Mouse (Mus musculus): Measurements from ENCODE around the gene Gm42674. TPM values are rescaled to one million over a fixed set of nuclear protein-coding genes. Genes with fewer than 3 reads are reported as not detected.

Gm42674 gene
- polyA plus RNA-seq (2016; fragmentation: Nextera tagmentation; extraction: Ambion mirVana): not detected in 2 replicates

- Histone ChIP-seq H3K4me1 (replicated peaks) (peaks cover 13% of the 10 kb centered on the region; the same call in 1 of the 2 replicates), H3K27ac (no peak within 1 kb of the TSS), H3K4me3 (no peak within 1 kb of the TSS), H3K9me3 (no peaks in the 10 kb centered on the region), H3K36me3 (no peaks in the 10 kb centered on the region), H3K27me3 (ENCODE audit: insufficient read depth, poor library complexity, severe bottlenecking) (no peaks in the 10 kb centered on the region)
- no peak for DNase-seq (ENCODE audit: low spot score)
- WGBS: 87% methylated on average over 11 of the region's 11 CpGs
Observed at GRCm38 (mm10) chr3:90601486-90602110, at the start of gene Gm42674. Gm42674 (plus strand) TSS chr3:90601904.

DNA sequence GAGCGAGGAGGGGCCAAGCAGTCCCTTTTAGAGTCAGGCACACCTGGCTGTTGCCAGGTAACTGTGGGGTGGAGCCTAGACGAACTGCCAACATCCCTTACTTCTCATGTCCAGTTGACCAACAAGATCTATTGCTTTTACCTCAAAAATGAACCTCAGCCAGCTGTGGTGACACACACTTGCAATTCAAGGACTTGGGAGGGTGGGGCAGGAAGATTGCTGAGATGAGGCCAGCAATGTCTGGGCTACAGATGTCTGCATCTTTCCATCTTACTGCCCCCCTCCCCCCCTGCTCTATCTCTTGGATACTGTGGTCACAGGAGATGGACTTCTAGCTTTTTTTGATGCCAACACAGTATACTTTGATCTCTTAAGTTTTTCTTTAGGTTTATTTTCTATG is 49.5 kb upstream of the Gm42674 start:
- Histone ChIP-seq H3K9me3 (no peaks in the 10 kb centered on the region), H3K36me3 (no peaks in the 10 kb centered on the region), H3K27ac (no peak overlapping the region), H3K4me3 (no peak overlapping the region), H3K27me3 (ENCODE audit: insufficient read depth, poor library complexity, severe bottlenecking) (no peaks in the 10 kb centered on the region), H3K4me1 (replicated peaks) (0 out of 2 replicates have a peak, but pooled peaks cover 4% of the 10 kb centered on the region)
- WGBS: 80% methylated on average over 2 of the region's 2 CpGs
- DNase-seq (ENCODE audit: low spot score): no peak

DNA sequence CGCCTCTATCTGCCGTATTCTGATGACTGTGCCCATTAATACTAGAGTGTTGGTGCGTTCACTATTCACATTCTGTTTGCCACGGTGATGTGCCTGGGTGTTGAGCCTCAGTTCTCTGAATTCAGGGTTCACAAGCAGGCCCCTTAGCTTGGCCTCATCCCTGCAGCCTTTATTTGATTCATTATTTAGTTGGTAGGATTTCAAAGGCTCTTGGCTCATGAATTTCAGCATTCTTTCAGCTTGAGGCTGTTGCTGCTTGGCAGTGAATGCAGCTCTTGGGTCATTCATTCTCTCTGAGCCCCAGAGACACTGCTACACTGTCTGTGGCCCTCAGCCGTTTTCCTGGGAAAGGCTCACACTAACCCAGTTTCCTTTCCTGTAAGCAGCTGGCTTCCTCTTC is 45.8 kb upstream of the Gm42674 start:
- DNase-seq (ENCODE audit: low spot score): no peak
- WGBS: 64% methylated on average over 5 of the region's 5 CpGs
- no peaks in the 10 kb centered on the region for H3K27me3 ChIP-seq (ENCODE audit: insufficient read depth, poor library complexity, severe bottlenecking)
- 0 out of 2 replicates have a peak, but pooled peaks cover 4% of the 10 kb centered on the region for H3K4me1 ChIP-seq (replicated peaks)
- no peak overlapping the region for H3K4me3 ChIP-seq
- no peak overlapping the region for H3K27ac ChIP-seq
- H3K36me3 ChIP-seq: no peaks in the 10 kb centered on the region
- no peaks in the 10 kb centered on the region for H3K9me3 ChIP-seq

DNA sequence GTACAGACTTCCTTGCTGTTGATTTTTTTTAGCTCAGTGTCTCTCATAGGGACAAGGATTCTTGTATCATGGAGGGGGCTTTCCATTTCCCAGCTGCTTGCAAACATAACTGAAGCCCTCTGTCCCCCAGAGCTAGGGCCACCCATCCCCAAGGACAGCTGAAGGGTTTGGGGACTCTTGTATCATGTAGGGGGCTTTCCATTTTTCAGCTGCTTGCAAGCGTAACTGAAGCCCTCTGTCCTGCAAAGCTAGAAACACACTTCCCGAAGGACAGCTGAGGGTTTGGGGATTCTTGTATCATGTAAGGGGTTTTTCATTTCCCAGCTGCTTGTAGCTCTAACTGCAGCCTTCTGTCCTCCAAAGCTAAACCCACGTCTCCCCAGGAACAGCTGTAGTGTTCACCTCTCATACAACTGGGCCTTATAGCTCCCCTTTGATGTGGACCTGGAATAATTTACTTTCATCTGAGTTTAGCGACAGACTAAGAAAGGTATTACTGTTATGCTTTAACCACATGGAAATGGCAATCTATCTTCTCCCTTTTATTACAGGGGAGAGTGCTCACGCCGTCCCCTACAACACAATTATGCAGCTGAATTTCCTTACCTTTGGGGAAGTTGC is 41.6 kb upstream of the Gm42674 start, which contains the start of gene S100a3:
Gene S100a3, plus strand, starts transcription at position 571 of the 621 bp plus-strand sequence.
- Histone ChIP-seq H3K9me3 (no peaks in the 10 kb centered on the region), H3K27me3 (ENCODE audit: insufficient read depth, poor library complexity, severe bottlenecking) (no peaks in the 10 kb centered on the region), H3K27ac (no peak within 1 kb of the TSS), H3K4me3 (no peak within 1 kb of the TSS), H3K4me1 (replicated peaks) (0 out of 2 replicates have a peak, but pooled peaks cover 4% of the 10 kb centered on the region), H3K36me3 (no peaks in the 10 kb centered on the region)
- WGBS: 86% methylated on average over 6 of the region's 6 CpGs
- DNase-seq (ENCODE audit: low spot score): no peak

GRCm38 (mm10) chr3:90574691-90575090 is 27.0 kb upstream of the Gm42674 start:
- Histone ChIP-seq H3K9me3 (no peaks in the 10 kb centered on the region), H3K4me3 (no peak overlapping the region), H3K27me3 (ENCODE audit: insufficient read depth, poor library complexity, severe bottlenecking) (no peaks in the 10 kb centered on the region), H3K36me3 (no peaks in the 10 kb centered on the region), H3K27ac (no peak overlapping the region), H3K4me1 (replicated peaks) (no peaks in the 10 kb centered on the region)
- 85% methylated on average over 5 of the region's 5 CpGs for WGBS
- no peak for DNase-seq (ENCODE audit: low spot score)

DNA sequence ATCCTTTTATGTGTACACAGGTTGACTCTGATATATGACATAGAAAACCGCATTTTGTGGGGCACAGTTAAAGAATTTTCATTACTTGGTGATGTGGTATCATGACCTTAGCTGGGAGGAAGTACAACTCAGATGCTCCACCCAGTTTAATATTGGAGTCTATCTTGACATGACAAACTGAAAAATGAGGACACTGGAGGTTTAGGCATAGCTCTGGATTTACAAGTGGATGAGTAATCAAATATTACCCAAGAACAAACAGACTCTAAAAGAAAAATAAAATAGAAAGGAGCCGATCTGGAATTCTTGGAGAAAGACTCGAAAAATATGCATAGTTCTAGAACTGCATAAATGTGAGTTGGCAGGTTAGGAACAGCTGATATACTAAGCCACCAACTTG is 26.4 kb upstream of the Gm42674 start:
- Histone ChIP-seq H3K4me1 (replicated peaks) (no peaks in the 10 kb centered on the region), H3K27ac (no peak overlapping the region), H3K36me3 (no peaks in the 10 kb centered on the region), H3K4me3 (no peak overlapping the region), H3K27me3 (ENCODE audit: insufficient read depth, poor library complexity, severe bottlenecking) (no peaks in the 10 kb centered on the region), H3K9me3 (no peaks in the 10 kb centered on the region)
- no peak for DNase-seq (ENCODE audit: low spot score)
- WGBS: 84% methylated on average over 3 of the region's 3 CpGs

DNA sequence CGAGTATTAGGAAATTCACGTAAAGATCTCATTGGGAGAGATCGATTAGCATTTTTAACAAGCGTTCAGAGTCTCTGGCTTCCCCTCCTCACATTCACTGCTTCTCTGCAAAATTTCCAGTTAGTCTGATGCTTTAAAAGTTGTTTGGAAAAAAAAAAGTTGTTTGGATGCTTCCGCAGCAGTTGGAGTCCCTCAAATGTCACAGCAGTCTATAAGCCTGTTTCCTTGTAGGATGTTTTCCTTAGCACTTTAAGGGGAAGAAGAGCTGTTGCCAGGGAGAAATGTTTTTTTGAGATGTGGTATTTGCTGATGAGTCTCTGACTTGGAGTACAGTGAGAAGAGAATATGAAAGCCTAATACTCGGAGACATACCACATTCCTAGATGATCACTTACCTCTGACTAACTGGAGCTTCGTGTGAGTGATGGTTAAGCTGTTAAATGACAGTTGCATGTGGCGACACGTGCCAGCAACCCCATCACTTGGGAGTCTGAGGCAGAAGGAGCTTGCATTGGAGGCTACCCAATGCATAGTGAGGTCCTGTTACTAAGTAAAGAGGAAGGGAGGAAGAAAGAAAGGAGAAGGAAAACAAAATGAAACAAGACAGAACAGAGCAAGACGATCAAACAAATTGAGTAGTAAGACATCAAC is 25.2 kb upstream of the Gm42674 start:
- H3K36me3 ChIP-seq: no peaks in the 10 kb centered on the region
- WGBS: 76% methylated on average over 10 of the region's 10 CpGs
- H3K4me1 ChIP-seq (replicated peaks): no peaks in the 10 kb centered on the region
- no peak overlapping the region for H3K27ac ChIP-seq
- no peaks in the 10 kb centered on the region for H3K27me3 ChIP-seq (ENCODE audit: insufficient read depth, poor library complexity, severe bottlenecking)
- DNase-seq (ENCODE audit: low spot score): no peak
- H3K4me3 ChIP-seq: no peak overlapping the region
- no peaks in the 10 kb centered on the region for H3K9me3 ChIP-seq

DNA sequence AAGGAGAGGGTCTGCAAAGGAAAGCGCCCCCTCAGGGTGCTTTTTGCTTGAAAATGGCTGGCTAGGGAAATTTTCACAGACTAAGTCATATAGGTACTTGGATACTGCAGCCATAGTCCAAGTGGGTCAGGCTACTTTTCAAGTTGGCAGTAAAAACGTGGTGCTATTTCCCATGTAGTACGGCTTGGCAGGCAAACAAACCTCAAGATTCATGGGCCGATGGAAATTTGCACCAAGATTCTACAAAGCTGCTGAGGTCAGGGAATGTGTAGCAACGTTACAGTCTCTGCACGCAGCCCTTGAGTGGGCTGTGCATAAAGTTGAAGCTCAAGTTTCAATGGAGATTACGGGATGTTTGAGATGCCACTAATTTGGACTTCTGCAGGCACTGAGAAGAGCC is 22.3 kb upstream of the Gm42674 start:
- Histone ChIP-seq H3K27me3 (ENCODE audit: insufficient read depth, poor library complexity, severe bottlenecking) (no peaks in the 10 kb centered on the region), H3K36me3 (no peaks in the 10 kb centered on the region), H3K9me3 (no peaks in the 10 kb centered on the region), H3K4me1 (replicated peaks) (no peaks in the 10 kb centered on the region), H3K4me3 (no peak overlapping the region), H3K27ac (no peak overlapping the region)
- DNase-seq (ENCODE audit: low spot score): no peak
- WGBS: 82% methylated on average over 7 of the region's 7 CpGs

- Histone ChIP-seq H3K4me1 (replicated peaks) (no peaks in the 10 kb centered on the region), H3K27ac (no peak overlapping the region), H3K9me3 (no peaks in the 10 kb centered on the region), H3K4me3 (no peak overlapping the region), H3K36me3 (no peaks in the 10 kb centered on the region), H3K27me3 (ENCODE audit: insufficient read depth, poor library complexity, severe bottlenecking) (no peaks in the 10 kb centered on the region)
- DNase-seq (ENCODE audit: low spot score): no peak
- WGBS: 94% methylated on average over 5 of the region's 5 CpGs
Observed at GRCm38 (mm10) chr3:90581141-90581540, 20.6 kb upstream of the Gm42674 start.

- Histone ChIP-seq H3K27ac (no peak overlapping the region), H3K4me1 (replicated peaks) (0 out of 2 replicates have a peak, but pooled peaks cover 5% of the 10 kb centered on the region), H3K9me3 (no peaks in the 10 kb centered on the region), H3K36me3 (no peaks in the 10 kb centered on the region), H3K4me3 (no peak overlapping the region), H3K27me3 (ENCODE audit: insufficient read depth, poor library complexity, severe bottlenecking) (no peaks in the 10 kb centered on the region)
- no peak for DNase-seq (ENCODE audit: low spot score)
- WGBS: 96% methylated on average over 1 of the region's 1 CpGs
Observed at GRCm38 (mm10) chr3:90582156-90582555, 19.5 kb upstream of the Gm42674 start.

DNA sequence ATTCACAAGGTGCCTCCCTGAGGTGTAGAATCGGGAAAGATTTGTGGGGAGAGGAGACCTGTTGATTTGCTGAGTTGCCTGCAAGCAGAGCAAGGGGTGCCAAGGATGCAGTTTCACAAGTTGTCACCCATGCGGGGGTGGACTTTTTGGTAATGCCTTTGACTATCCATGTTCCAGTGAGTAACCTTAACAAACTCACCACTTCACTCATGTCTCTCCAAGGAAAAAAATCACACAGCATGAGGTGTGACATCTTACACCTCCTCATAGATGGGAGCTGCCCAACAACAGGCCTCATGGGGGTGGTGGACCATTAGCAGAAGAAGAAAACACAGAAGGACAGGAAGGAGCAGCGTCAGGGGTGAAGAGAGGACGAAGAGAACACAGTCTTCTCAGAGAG is 19.1 kb upstream of the Gm42674 start:
- DNase-seq (ENCODE audit: low spot score): no peak
- Histone ChIP-seq H3K27ac (no peak overlapping the region), H3K4me3 (no peak overlapping the region), H3K36me3 (no peaks in the 10 kb centered on the region), H3K27me3 (ENCODE audit: insufficient read depth, poor library complexity, severe bottlenecking) (no peaks in the 10 kb centered on the region), H3K9me3 (no peaks in the 10 kb centered on the region), H3K4me1 (replicated peaks) (0 out of 2 replicates have a peak, but pooled peaks cover 5% of the 10 kb centered on the region)
- WGBS: 90% methylated on average over 4 of the region's 4 CpGs

DNA sequence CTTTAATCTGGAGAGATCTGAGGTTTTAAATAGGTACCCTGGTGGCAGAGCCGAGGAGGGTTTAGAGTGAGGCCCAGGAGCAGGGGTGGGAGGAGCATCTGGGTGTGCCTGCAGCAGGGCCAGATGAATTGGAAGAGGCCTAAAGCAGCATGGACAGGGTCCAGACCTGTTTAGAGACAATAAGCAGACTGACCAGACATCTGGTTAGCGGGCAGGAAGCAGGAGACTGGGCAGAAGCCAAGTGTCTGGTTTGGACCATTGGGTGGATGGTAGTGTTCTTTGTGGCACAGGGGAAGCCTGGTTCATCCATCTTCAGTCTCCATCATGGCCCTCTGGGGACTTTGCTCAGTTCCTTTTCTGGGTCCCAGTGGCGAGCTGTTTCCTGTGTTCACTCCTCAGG is 17.8 kb upstream of the Gm42674 start:
- 0 out of 2 replicates have a peak, but pooled peaks cover 5% of the 10 kb centered on the region for H3K4me1 ChIP-seq (replicated peaks)
- H3K27me3 ChIP-seq (ENCODE audit: insufficient read depth, poor library complexity, severe bottlenecking): no peaks in the 10 kb centered on the region
- H3K4me3 ChIP-seq: no peak overlapping the region
- H3K36me3 ChIP-seq: no peaks in the 10 kb centered on the region
- H3K9me3 ChIP-seq: no peaks in the 10 kb centered on the region
- 52% methylated on average over 3 of the region's 3 CpGs for WGBS
- H3K27ac ChIP-seq: no peak overlapping the region
- no peak for DNase-seq (ENCODE audit: low spot score)

DNA sequence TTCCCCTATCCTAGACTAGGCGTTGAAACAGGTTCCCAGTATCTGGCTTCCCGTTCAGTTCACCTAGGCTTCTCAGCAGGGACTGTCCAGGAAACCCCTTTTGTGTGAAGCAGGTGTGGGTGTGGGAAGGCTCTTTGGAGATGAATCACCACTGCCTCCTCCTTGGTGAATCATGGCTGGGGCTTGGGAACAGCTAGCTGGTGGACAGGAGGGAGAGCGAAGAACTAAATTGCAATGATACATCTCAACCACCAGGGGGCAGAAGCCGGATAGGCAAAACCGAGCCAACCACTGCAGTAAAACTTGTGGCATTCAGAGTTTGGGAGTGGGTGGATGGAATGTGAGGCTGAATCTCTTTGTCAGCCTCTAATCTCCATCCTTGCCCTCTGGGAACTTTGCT is 16.1 kb upstream of the Gm42674 start:
- H3K27ac ChIP-seq: no peak overlapping the region
- H3K4me3 ChIP-seq: no peak overlapping the region
- 0 out of 2 replicates have a peak, but pooled peaks cover 5% of the 10 kb centered on the region for H3K4me1 ChIP-seq (replicated peaks)
- H3K9me3 ChIP-seq: no peaks in the 10 kb centered on the region
- no peaks in the 10 kb centered on the region for H3K36me3 ChIP-seq
- DNase-seq (ENCODE audit: low spot score): peak; percentile 63
- no peaks in the 10 kb centered on the region for H3K27me3 ChIP-seq (ENCODE audit: insufficient read depth, poor library complexity, severe bottlenecking)
- 36% methylated on average over 5 of the region's 5 CpGs for WGBS
